Mouse (Mus musculus): ENCODE data around the gene H2-DMb1. TPM values are rescaled to one million over a fixed set of nuclear protein-coding genes. Genes with fewer than 3 reads are reported as not detected.

The H2-DMb1 gene
- polyA plus RNA-seq, 1 experiment from 2014 or later, result 2.1 TPM

DNA sequence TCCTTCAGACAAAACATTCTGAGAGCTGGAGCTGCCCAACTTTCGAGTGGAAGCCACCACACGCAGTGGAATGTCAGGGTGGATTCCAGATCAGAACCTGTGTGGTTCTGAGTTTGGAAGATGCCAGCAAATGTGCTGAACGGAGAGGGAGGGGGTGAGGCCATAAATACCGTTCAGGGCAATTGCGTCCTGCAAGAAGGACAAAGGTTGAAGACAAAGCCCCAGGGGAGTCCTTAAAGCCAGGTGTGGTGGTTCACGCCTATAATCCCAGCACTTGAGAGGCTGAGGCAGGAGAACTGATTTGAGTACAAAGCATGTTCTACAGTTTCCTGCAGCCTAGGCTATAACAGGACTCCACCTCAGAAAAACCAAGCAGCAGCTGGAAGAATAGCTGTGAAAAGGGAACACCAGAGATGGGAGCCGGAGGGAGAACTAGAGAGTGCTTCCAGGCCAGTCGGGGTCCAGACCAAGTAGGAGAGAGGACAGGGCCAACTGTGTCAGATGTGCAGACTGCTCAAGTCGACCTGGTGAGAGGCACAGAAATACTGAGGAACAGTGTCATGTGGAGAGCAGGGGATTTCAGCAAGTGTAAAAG is 25.9 kb upstream of the H2-DMb1 start:
- no peak overlapping the region for H3K27ac ChIP-seq
- no peak overlapping the region for H3K4me3 ChIP-seq
- no peaks in the 10 kb centered on the region for H3K9me3 ChIP-seq (replicated peaks)
- ATAC-seq (ENCODE audit: low FRiP score), result no peak
- no peak overlapping the region for H3K4me2 ChIP-seq (replicated peaks)
- no peak overlapping the region for H3K9ac ChIP-seq
- WGBS, result 56% methylated on average over 9 of the region's 9 CpGs
- H3K27me3 ChIP-seq, result no peaks in the 10 kb centered on the region; the same call in 1 of the 2 replicates
- no peaks in the 10 kb centered on the region for H3K36me3 ChIP-seq
- H3K4me1 ChIP-seq, result peaks cover 35% of the 10 kb centered on the region

DNA sequence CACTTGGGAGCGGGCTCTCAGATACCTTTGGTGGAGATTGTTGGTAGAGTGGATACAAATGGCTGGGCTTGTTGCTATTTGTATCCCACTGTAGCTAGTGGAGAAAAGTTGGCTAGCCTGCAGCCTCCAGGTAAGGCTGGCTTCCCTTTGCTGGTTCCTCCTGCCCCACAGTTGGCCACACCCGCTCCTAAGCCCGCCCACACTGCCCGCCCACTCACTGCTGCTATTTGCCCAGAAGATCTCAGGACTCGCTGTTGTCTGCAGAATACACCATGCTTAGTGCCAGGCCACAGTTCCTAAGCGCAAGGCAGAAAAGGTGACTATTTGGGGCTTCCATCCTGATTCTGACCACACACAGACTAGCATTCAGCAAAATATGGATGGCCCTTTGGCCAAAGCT is 25.4 kb upstream of the H2-DMb1 start:
- no peak overlapping the region for H3K9ac ChIP-seq
- H3K4me2 ChIP-seq (replicated peaks), result no peak overlapping the region
- no peaks in the 10 kb centered on the region for H3K9me3 ChIP-seq (replicated peaks)
- no peak overlapping the region for H3K4me3 ChIP-seq
- ATAC-seq (ENCODE audit: low FRiP score), result no peak
- no peaks in the 10 kb centered on the region; the same call in 1 of the 2 replicates for H3K27me3 ChIP-seq
- no peaks in the 10 kb centered on the region for H3K36me3 ChIP-seq
- peaks cover 35% of the 10 kb centered on the region for H3K4me1 ChIP-seq
- H3K27ac ChIP-seq, result no peak overlapping the region
- WGBS, result 32% methylated on average over 6 of the region's 6 CpGs

DNA sequence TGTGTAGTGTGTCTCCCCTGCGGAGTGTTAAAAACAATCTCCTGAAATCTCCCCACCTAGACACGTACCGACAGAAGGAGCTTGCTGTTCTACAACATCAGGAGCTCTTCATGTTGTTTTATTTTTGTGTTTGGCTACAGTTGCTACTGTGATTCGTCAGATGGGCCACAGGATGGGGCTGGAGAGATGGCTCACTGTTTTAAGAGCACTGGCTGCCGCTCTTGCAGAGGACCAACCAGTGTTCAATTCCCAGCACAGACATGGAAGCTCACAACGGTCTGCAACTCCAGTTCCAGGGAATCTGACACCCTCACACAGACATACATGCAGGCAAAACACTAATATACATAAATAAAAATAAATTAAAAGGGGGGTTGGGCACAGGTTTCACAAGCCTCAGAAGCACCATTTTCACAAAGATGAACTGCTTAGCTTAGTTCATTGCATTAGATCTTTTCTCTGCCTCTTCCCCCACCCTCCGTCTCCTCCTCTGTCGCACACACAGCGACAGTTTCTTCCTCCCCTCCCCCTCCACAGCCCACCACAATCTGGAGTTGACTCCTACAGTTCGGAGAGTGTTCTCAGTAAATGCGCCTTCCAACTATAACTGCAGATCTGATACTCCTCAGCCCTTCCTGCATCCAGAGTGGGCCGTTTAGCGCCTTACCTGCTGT is 24.5 kb upstream of the H2-DMb1 start:
- Histone ChIP-seq H3K4me1 (peaks cover 31% of the 10 kb centered on the region), H3K27me3 (no peaks in the 10 kb centered on the region; the same call in 1 of the 2 replicates), H3K4me2 (replicated peaks) (peak overlapping the region; percentile 30), H3K4me3 (0 out of 2 replicates have a peak overlapping the region, but pooled peaks have one; percentile 6), H3K9me3 (replicated peaks) (no peaks in the 10 kb centered on the region), H3K36me3 (no peaks in the 10 kb centered on the region), H3K27ac (no peak overlapping the region), H3K9ac (0 out of 2 replicates have a peak overlapping the region, but pooled peaks have one; percentile 45)
- 25% methylated on average over 13 of the region's 13 CpGs for WGBS
- ATAC-seq (ENCODE audit: low FRiP score), result no peak

DNA sequence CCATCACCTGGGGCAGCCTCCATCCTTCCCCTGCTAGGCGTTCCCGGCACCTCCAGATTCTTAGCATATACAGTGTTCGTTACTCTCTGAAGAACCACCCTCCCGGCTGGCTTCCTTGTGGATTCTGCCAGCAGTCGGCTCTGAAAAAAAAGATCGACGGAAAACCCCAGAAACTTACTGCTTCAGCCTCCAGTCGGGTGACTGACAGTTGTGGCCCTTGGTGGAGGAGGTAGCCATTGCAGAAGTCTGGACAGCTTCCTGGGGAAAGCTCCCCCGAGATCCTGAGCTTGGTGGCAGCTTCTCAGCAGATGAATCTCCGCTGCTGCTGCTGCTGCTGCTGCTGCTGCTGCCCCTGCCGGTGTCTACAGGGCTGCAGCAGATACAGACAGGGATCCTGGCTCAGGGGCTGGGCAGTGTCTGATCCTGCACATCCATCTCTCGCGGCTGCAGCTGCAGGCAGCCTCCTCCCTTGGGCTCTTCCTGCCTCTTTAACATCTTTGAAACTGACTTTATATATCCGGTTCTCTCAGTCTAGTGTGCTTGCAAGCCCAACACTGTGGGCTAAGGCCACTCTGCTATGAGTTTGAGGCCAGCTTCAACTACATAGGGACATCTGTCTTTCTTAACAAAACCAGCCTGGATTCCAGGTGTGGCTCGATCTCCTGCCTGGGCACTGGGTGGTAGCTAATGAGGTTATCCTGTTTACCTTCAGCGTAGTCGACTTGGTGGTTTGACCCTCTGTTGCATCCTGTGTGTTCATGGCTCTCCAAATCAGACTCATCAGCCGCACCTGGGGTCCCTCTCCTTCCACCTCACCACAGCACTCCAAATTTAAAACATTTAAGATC is 23.7 kb upstream of the H2-DMb1 start:
- Histone ChIP-seq H3K9me3 (replicated peaks) (no peaks in the 10 kb centered on the region), H3K4me3 (0 out of 2 replicates have a peak overlapping the region, but pooled peaks have one; percentile 6), H3K27ac (no peak overlapping the region), H3K9ac (0 out of 2 replicates have a peak overlapping the region, but pooled peaks have one; percentile 45), H3K36me3 (no peaks in the 10 kb centered on the region), H3K4me2 (replicated peaks) (peak overlapping the region; percentile 30), H3K4me1 (peaks cover 23% of the 10 kb centered on the region), H3K27me3 (no peaks in the 10 kb centered on the region; the same call in 1 of the 2 replicates)
- no peak for ATAC-seq (ENCODE audit: low FRiP score)
- WGBS, result 24% methylated on average over 18 of the region's 18 CpGs

DNA sequence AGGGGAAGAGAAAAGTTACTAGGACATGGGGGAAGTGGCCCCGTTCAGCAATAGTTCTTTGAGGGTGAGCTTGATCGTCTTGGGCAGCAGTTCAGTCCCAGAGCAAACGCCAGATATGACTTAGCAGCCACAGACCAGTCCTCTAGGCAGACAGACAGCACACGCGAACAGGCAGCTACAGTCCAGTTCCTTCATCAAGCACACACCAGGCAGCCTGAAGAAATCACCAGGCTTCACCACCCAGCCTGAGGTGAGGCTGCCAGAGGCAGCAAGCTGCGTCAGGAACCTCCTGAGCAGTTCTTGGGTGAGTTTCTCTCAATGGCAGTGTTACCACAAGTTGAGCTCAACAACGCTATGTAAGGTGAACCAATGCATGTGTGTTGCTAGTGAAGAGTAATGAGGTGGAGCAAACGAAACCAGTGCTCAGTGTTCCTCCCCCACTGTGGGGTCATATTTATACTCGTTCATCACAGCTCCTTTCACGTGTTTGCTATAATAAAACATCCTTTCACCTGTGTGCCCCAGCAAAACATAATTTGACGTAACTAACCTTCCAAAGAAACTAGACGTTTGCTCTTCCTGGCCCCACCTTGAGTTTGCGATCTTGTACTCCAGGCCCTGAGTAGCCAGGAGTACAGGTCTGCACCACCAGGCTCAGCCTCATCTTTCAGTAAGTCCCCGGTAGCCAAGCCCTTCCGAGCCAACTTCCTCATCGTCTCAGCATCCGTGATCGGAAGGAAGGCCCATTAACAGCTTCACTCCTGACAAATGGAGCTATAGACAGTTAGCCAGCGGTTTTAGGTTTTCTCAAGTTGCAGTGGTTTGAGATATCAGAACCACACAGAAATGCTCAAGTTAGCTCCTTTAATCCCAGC is 22.6 kb upstream of the H2-DMb1 start:
- H3K4me3 ChIP-seq, result no peak overlapping the region
- no peak overlapping the region for H3K4me2 ChIP-seq (replicated peaks)
- H3K27ac ChIP-seq, result no peak overlapping the region
- H3K4me1 ChIP-seq, result peaks cover 17% of the 10 kb centered on the region
- no peak for ATAC-seq (ENCODE audit: low FRiP score)
- no peak overlapping the region for H3K9ac ChIP-seq
- no peaks in the 10 kb centered on the region for H3K9me3 ChIP-seq (replicated peaks)
- WGBS, result 81% methylated on average over 19 of the region's 19 CpGs
- H3K27me3 ChIP-seq, result no peaks in the 10 kb centered on the region; the same call in 1 of the 2 replicates
- no peaks in the 10 kb centered on the region for H3K36me3 ChIP-seq

DNA sequence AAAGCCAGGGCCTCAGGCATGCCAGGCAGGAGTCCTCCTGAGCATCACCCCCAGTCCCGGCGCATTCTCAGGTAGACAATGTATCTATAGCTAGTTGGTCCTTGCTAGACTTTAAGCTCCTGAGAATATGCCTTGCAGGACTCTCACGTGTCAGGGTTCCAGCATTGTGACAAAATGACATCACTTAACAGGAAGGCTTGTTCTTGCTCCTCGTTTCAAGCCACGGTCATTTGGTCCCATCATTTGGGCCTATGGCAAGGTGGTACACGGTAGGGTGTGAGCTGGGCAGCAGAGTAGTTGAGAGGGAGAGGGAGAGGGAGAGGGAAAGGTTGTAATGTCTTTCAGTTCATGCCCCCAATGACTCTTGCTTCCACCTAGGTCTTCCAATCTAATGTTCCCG is 21.0 kb upstream of the H2-DMb1 start:
- Histone ChIP-seq H3K4me3 (no peak overlapping the region), H3K36me3 (no peaks in the 10 kb centered on the region), H3K9me3 (replicated peaks) (no peaks in the 10 kb centered on the region), H3K9ac (no peak overlapping the region), H3K27me3 (peaks cover 8% of the 10 kb centered on the region), H3K27ac (no peak overlapping the region), H3K4me1 (peaks cover 17% of the 10 kb centered on the region), H3K4me2 (replicated peaks) (no peak overlapping the region)
- ATAC-seq (ENCODE audit: low FRiP score), result no peak
- WGBS, result 70% methylated on average over 7 of the region's 7 CpGs

DNA sequence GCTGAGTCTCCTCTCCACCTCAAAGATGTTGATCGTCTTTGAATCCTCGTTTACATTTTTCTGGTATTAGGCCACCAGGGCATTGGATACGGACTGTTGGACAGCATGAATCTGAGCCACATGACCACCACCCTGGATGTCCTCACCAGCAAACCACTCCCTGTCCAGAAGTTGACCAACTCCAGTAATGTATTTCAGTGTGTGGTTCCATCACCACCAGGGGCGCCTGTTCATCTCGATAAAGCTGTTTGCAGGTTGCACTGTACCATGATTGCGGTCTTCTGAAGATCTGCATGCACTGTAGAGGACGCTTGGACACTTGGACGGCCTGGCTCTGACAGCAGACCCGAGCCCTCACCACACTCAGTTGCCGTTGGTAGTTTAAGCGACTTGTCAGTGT is 19.6 kb upstream of the H2-DMb1 start:
- Histone ChIP-seq H3K4me2 (replicated peaks) (no peak overlapping the region), H3K36me3 (no peaks in the 10 kb centered on the region), H3K9ac (no peak overlapping the region), H3K27ac (no peak overlapping the region), H3K4me3 (no peak overlapping the region), H3K27me3 (peaks cover 22% of the 10 kb centered on the region), H3K4me1 (peaks cover 13% of the 10 kb centered on the region), H3K9me3 (replicated peaks) (no peaks in the 10 kb centered on the region)
- no peak for ATAC-seq (ENCODE audit: low FRiP score)
- WGBS, result 81% methylated on average over 11 of the region's 11 CpGs

DNA sequence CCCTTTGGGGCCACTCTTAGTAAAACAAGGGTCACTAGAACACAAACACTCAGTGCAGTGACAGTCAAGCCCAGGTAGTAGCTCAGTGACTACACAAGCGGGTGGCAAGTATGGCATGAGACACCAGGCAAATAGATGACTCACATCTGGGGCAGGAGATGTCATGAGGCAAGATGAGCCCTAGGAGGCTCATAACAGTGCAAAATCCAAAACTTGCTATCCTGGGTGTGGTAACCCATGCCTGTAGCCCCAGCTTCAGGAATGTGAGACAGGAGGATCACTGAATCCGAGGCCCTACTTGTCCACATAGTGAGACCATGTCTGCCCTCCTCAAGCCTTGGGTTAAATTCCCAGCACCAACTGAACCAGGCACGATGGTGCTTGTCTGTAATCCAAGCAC is 18.4 kb upstream of the H2-DMb1 start:
- Histone ChIP-seq H3K27ac (no peak overlapping the region), H3K4me1 (peaks cover 8% of the 10 kb centered on the region), H3K4me3 (no peak overlapping the region), H3K9ac (no peak overlapping the region), H3K9me3 (replicated peaks) (no peaks in the 10 kb centered on the region), H3K27me3 (peaks cover 34% of the 10 kb centered on the region), H3K36me3 (no peaks in the 10 kb centered on the region), H3K4me2 (replicated peaks) (no peak overlapping the region)
- WGBS, result 85% methylated on average over 3 of the region's 3 CpGs
- no peak for ATAC-seq (ENCODE audit: low FRiP score)

DNA sequence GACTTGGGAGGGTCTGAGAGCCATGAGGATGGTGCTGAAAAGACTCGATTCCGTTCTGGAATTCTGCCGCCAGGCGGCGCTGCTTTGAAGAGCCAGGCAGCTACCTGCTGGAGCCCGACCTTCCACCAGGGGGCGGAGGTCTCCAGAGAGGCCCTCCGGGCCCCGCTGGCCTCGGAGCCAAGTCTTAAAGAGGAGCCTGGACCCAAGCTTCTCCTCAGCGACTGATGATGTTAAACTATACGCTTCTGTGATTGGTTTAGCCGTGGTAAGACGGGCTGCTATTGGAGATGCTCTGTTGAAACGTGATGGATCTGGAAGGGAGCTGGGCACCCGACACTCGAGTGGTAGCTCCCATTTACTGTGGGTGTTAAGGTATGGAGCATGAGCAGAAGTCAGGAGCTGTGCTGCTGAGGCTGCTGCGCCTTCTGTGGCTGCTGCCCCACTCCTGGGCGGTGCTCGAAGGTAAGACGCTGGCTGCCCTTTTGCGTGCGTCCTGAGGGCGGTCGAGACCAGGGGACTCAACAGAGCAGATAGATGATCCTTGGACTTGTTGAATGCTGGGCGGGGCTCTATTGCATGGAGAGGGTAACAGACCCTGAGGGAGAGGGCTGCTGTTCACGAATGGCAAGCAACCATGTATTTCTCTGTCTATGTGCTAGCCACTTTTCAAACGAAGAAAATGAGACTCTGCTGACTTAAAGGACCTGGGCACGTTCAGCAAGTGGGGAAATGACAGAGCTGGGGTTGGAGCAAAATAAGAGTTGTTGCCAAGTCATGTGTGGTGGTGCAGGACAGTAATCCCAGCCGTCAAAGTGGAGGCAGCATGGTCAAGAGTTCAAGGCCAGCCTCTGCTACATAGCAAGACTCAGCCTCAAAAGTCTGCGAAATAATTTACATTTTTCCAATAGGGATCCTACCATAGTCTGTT is 17.3 kb upstream of the H2-DMb1 start:
- peak overlapping the region; percentile 64 for H3K4me2 ChIP-seq (replicated peaks)
- 6% methylated on average over 31 of the region's 31 CpGs for WGBS
- no peaks in the 10 kb centered on the region for H3K9me3 ChIP-seq (replicated peaks)
- peak overlapping the region; percentile 26 for H3K4me3 ChIP-seq
- H3K27ac ChIP-seq, result no peak overlapping the region
- ATAC-seq (ENCODE audit: low FRiP score), result peak; percentile 96
- peaks cover 45% of the 10 kb centered on the region for H3K27me3 ChIP-seq
- H3K4me1 ChIP-seq, result peaks cover 14% of the 10 kb centered on the region
- no peaks in the 10 kb centered on the region for H3K36me3 ChIP-seq
- H3K9ac ChIP-seq, result no peak overlapping the region

DNA sequence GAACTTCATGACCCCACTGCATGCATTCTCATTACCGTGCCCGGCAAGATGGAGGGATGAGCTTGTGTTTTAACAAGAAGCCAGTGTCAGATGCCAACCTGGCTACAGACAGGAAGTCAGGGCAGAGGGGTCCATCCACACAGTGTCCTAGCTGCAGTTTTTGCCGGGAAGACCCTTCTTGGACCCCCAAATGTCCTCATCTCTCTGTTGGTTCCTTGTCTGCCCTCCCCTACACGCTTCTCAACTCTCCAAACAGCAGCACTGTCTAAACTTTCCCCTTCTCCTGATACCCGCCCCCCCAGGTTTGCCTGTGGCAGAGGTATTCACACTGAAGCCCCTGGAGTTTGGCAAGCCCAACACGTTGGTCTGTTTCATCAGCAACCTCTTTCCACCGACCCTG is 15.3 kb upstream of the H2-DMb1 start:
- H3K27ac ChIP-seq, result no peak overlapping the region
- no peak overlapping the region for H3K4me2 ChIP-seq (replicated peaks)
- 66% methylated on average over 7 of the region's 7 CpGs for WGBS
- peaks cover 14% of the 10 kb centered on the region for H3K4me1 ChIP-seq
- no peak overlapping the region for H3K4me3 ChIP-seq
- no peaks in the 10 kb centered on the region for H3K9me3 ChIP-seq (replicated peaks)
- H3K9ac ChIP-seq, result no peak overlapping the region
- H3K27me3 ChIP-seq, result peaks cover 55% of the 10 kb centered on the region
- H3K36me3 ChIP-seq, result no peaks in the 10 kb centered on the region
- ATAC-seq (ENCODE audit: low FRiP score), result no peak

DNA sequence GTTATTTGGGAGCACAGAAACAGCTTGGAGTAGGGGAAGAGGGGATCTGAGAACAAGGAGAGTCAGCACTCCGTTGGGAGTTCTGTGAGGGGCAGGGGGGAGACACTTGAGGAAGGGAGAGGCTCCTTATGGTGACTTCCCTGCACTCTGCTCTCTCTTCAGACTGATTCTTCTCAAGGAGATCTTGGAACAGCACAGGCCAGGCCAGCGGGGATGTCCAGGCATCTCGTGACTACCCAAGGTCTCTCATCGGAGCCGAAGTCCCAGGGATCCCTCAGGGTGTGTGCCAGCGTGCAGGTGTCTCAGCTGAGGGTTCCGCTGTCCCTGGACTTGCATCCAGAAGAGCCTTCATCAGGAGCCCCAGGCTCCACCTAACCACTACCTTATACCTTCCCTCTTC is 14.2 kb upstream of the H2-DMb1 start:
- Histone ChIP-seq H3K4me3 (no peak overlapping the region), H3K9ac (no peak overlapping the region), H3K27me3 (peaks cover 55% of the 10 kb centered on the region), H3K4me2 (replicated peaks) (no peak overlapping the region), H3K36me3 (no peaks in the 10 kb centered on the region), H3K27ac (no peak overlapping the region), H3K4me1 (peaks cover 20% of the 10 kb centered on the region), H3K9me3 (replicated peaks) (no peaks in the 10 kb centered on the region)
- WGBS, result 85% methylated on average over 7 of the region's 7 CpGs
- ATAC-seq (ENCODE audit: low FRiP score), result no peak
